In genomic region chr7:80208738-80209430, GRCm38 (mm10) we compare ENCODE assay signal across 8 mouse cellular contexts. TPM values are rescaled to one million over a fixed set of nuclear protein-coding genes. Genes with fewer than 3 reads are reported as not detected.
DNase-seq lines count a peak whose midpoint lies in the region; ATAC-seq lines count a peak whose summit lies in the region.

No protein-coding gene starts in this region.

- H3K27ac ChIP-seq in hindbrain, embryonic 10.5 days: peak overlapping the region; percentile 56; the same call in 1 of the 2 replicates
- H3K27ac ChIP-seq in hindbrain, embryonic 12.5 days: no peak overlapping the region
- peak overlapping the region; percentile 80 for H3K27ac ChIP-seq in embryonic facial prominence, embryonic 13.5 days

- no peak for DNase-seq in hindbrain, embryonic 10.5 days (ENCODE audit: low spot score)
- peak; percentile 66 for DNase-seq in kidney, postnatal 10 days
- DNase-seq in embryo, embryonic 10.5 days (ENCODE audit: low spot score): no peak
- no peak for DNase-seq in embryo, embryonic 10 days (ENCODE audit: low spot score)
- no peak for DNase-seq in frontal cortex, adult 2 months (ENCODE audit: extremely low spot score in 1 of 2, low spot score in 1 of 2)

- no peaks in the 10 kb centered on the region for H3K27me3 ChIP-seq in hindbrain, embryonic 10.5 days (ENCODE audit: insufficient read depth, poor library complexity, severe bottlenecking)
- H3K27me3 ChIP-seq in hindbrain, embryonic 12.5 days: no peaks in the 10 kb centered on the region
- no peaks in the 10 kb centered on the region for H3K27me3 ChIP-seq in embryonic facial prominence, embryonic 13.5 days

- WGBS in hindbrain, embryonic 10.5 days: 80% methylated on average over 10 of the region's 10 CpGs
- 85% methylated on average over 10 of the region's 10 CpGs for WGBS in hindbrain, embryonic 12.5 days
- WGBS in embryonic facial prominence, embryonic 13.5 days: 78% methylated on average over 10 of the region's 10 CpGs

- no peaks in the 10 kb centered on the region for H3K9me3 ChIP-seq in hindbrain, embryonic 10.5 days
- no peaks in the 10 kb centered on the region for H3K9me3 ChIP-seq in hindbrain, embryonic 12.5 days (replicated peaks)
- H3K9me3 ChIP-seq in embryonic facial prominence, embryonic 13.5 days: no peaks in the 10 kb centered on the region

- no peak overlapping the region for H3K9ac ChIP-seq in hindbrain, embryonic 12.5 days
- H3K9ac ChIP-seq in embryonic facial prominence, embryonic 13.5 days: no peak overlapping the region

- H3K4me3 ChIP-seq in hindbrain, embryonic 10.5 days: no peak overlapping the region
- H3K4me3 ChIP-seq in hindbrain, embryonic 12.5 days: no peak overlapping the region
- H3K4me3 ChIP-seq in embryonic facial prominence, embryonic 13.5 days: no peak overlapping the region

- H3K36me3 ChIP-seq in hindbrain, embryonic 10.5 days: peaks cover 15% of the 10 kb centered on the region
- H3K36me3 ChIP-seq in hindbrain, embryonic 12.5 days: peaks cover 12% of the 10 kb centered on the region
- H3K36me3 ChIP-seq in embryonic facial prominence, embryonic 13.5 days: peaks cover 10% of the 10 kb centered on the region

- ATAC-seq in hindbrain, embryonic 12.5 days (ENCODE audit: low FRiP score): no peak
- no peak; the same call in 1 of the 2 replicates for ATAC-seq in embryonic facial prominence, embryonic 13.5 days (ENCODE audit: insufficient number of reproducible peaks, insufficient read depth, low FRiP score, low TSS enrichment, low read depth)
- ATAC-seq in megakaryocyte-erythroid progenitor cell, adult 5-6 weeks (replicated peaks; ENCODE audit: low FRiP score, low TSS enrichment, poor library complexity, severe bottlenecking): peak; percentile 80

- H3K4me2 ChIP-seq in hindbrain, embryonic 12.5 days (replicated peaks): no peak overlapping the region
- H3K4me2 ChIP-seq in embryonic facial prominence, embryonic 13.5 days: no peak overlapping the region

- peaks cover 60% of the 10 kb centered on the region for H3K4me1 ChIP-seq in hindbrain, embryonic 10.5 days (replicated peaks)
- H3K4me1 ChIP-seq in hindbrain, embryonic 12.5 days: peaks cover 50% of the 10 kb centered on the region
- peaks cover 62% of the 10 kb centered on the region for H3K4me1 ChIP-seq in embryonic facial prominence, embryonic 13.5 days

RNA-seq across cellular contexts. Expression of gene Sema4b, which starts 22.2 kb away (rescaled TPM):
- 14.0 and 17.5 TPM in 2 replicates for polyA plus RNA-seq in hindbrain, embryonic 10.5 days (2016; fragmentation: Nextera tagmentation; extraction: Ambion mirVana)
- 20.9 and 21.1 TPM in 2 replicates for polyA plus RNA-seq in hindbrain, embryonic 12.5 days (2016; fragmentation: Nextera tagmentation; extraction: Ambion mirVana)
- polyA plus RNA-seq in embryonic facial prominence, embryonic 13.5 days (2015; fragmentation: Nextera tagmentation; extraction: Ambion mirVana): 18.6 and 19.8 TPM in 2 replicates
- 8.3 and 13.4 TPM in 2 replicates for total RNA-seq in megakaryocyte-erythroid progenitor cell, adult 5-6 weeks (2014; fragmentation: Nextera tagmentation)
- total RNA-seq in megakaryocyte-erythroid progenitor cell, adult 5-6 weeks (2017): 3.2 and 3.4 TPM in 2 replicates
- 15.9 and 16.9 TPM in 2 replicates for polyA plus RNA-seq in frontal cortex, adult 2 months (2012; rRNA removed)

RNA-seq across cellular contexts. Expression of gene Cib1, which starts 23.7 kb away (rescaled TPM):
- polyA plus RNA-seq in hindbrain, embryonic 10.5 days (2016; fragmentation: Nextera tagmentation; extraction: Ambion mirVana): 74.8 and 79.6 TPM in 2 replicates
- polyA plus RNA-seq in hindbrain, embryonic 12.5 days (2016; fragmentation: Nextera tagmentation; extraction: Ambion mirVana): 37.5 and 40.5 TPM in 2 replicates
- polyA plus RNA-seq in embryonic facial prominence, embryonic 13.5 days (2015; fragmentation: Nextera tagmentation; extraction: Ambion mirVana): 69.9 and 71.1 TPM in 2 replicates
- total RNA-seq in megakaryocyte-erythroid progenitor cell, adult 5-6 weeks (2014; fragmentation: Nextera tagmentation): 65.7 and 67.1 TPM in 2 replicates
- total RNA-seq in megakaryocyte-erythroid progenitor cell, adult 5-6 weeks (2017): 28.8 and 42.4 TPM in 2 replicates
- 31.0 and 32.0 TPM in 2 replicates for polyA plus RNA-seq in frontal cortex, adult 2 months (2012; rRNA removed)

RNA-seq across cellular contexts. Expression of gene Gdpgp1, which starts 23.8 kb away (rescaled TPM):
- polyA plus RNA-seq in hindbrain, embryonic 10.5 days (2016; fragmentation: Nextera tagmentation; extraction: Ambion mirVana): 6.2 and 6.5 TPM in 2 replicates
- polyA plus RNA-seq in hindbrain, embryonic 12.5 days (2016; fragmentation: Nextera tagmentation; extraction: Ambion mirVana): 4.6 and 4.9 TPM in 2 replicates
- 3.8 TPM in 2 replicates for polyA plus RNA-seq in embryonic facial prominence, embryonic 13.5 days (2015; fragmentation: Nextera tagmentation; extraction: Ambion mirVana)
- 8.2 and 9.7 TPM in 2 replicates for total RNA-seq in megakaryocyte-erythroid progenitor cell, adult 5-6 weeks (2014; fragmentation: Nextera tagmentation)
- total RNA-seq in megakaryocyte-erythroid progenitor cell, adult 5-6 weeks (2017): 2.7 and 4.7 TPM in 2 replicates
- 2.8 and 3.2 TPM in 2 replicates for polyA plus RNA-seq in frontal cortex, adult 2 months (2012; rRNA removed)

RNA-seq across cellular contexts. Expression of gene Ttll13, which starts 37.3 kb away (rescaled TPM):
- polyA plus RNA-seq in hindbrain, embryonic 10.5 days (2016; fragmentation: Nextera tagmentation; extraction: Ambion mirVana): 0.70 and 0.98 TPM in 2 replicates
- 2.0 and 2.7 TPM in 2 replicates for polyA plus RNA-seq in hindbrain, embryonic 12.5 days (2016; fragmentation: Nextera tagmentation; extraction: Ambion mirVana)
- 0.90 and 2.3 TPM in 2 replicates for polyA plus RNA-seq in embryonic facial prominence, embryonic 13.5 days (2015; fragmentation: Nextera tagmentation; extraction: Ambion mirVana)
- total RNA-seq in megakaryocyte-erythroid progenitor cell, adult 5-6 weeks (2014; fragmentation: Nextera tagmentation): not detected in 2 replicates
- total RNA-seq in megakaryocyte-erythroid progenitor cell, adult 5-6 weeks (2017): 0.11 and 1.9 TPM in 2 replicates
- 0.90 and 1.7 TPM in 2 replicates for polyA plus RNA-seq in frontal cortex, adult 2 months (2012; rRNA removed)

RNA-seq across cellular contexts. Expression of gene Ngrn, which starts 52.1 kb away (rescaled TPM):
- polyA plus RNA-seq in hindbrain, embryonic 10.5 days (2016; fragmentation: Nextera tagmentation; extraction: Ambion mirVana): 40.4 and 47.4 TPM in 2 replicates
- polyA plus RNA-seq in hindbrain, embryonic 12.5 days (2016; fragmentation: Nextera tagmentation; extraction: Ambion mirVana): 55.0 and 55.1 TPM in 2 replicates
- 52.2 and 52.5 TPM in 2 replicates for polyA plus RNA-seq in embryonic facial prominence, embryonic 13.5 days (2015; fragmentation: Nextera tagmentation; extraction: Ambion mirVana)
- 24.4 and 37.7 TPM in 2 replicates for total RNA-seq in megakaryocyte-erythroid progenitor cell, adult 5-6 weeks (2014; fragmentation: Nextera tagmentation)
- total RNA-seq in megakaryocyte-erythroid progenitor cell, adult 5-6 weeks (2017): 18.8 and 25.7 TPM in 2 replicates
- polyA plus RNA-seq in frontal cortex, adult 2 months (2012; rRNA removed): 62.9 and 64.6 TPM in 2 replicates
